Mouse (Mus musculus) hindbrain, embryonic 14.5 days (tissue): ENCODE measurements around the gene Zik1. TPM values are rescaled to one million over a fixed set of nuclear protein-coding genes. Genes with fewer than 3 reads are reported as not detected.

Experiments used
- ATAC-seq: fragments of 200-750 bp; cut with Nextera tagmentation; 2 replicates; pipeline ENCODE4 v1.8.0; 2017; ENCODE audit warnings: moderate number of reproducible peaks, mild to moderate bottlenecking, moderate TSS enrichment, moderate library complexity; ENCODE audit not compliant: low FRiP score
- DNase-seq: peaks from one replicate; pipeline ENCODE4 v3.0.0-alpha.2; 2015; ENCODE audit warnings: low spot score
- H3K27ac ChIP-seq: fragments of 300-500 bp; sonication (generic); 2 replicates; pipeline ENCODE4 v1.5.1; 2014; ENCODE audit warnings: mild to moderate bottlenecking, moderate library complexity
- H3K27me3 ChIP-seq: fragments of 300-500 bp; sonication (generic); 2 replicates; pipeline ENCODE4 v1.6.1; 2014; ENCODE audit warnings: mild to moderate bottlenecking, low read length, mixed read lengths; ENCODE audit not compliant: control insufficient read depth, insufficient read depth
- H3K36me3 ChIP-seq: fragments of 300-500 bp; sonication (generic); replicated peaks from 2 replicates; pipeline ENCODE4 v1.6.1; 2014; ENCODE audit not compliant: control insufficient read depth, insufficient read depth
- H3K4me1 ChIP-seq: fragments of 300-500 bp; sonication (generic); replicated peaks from 2 replicates; pipeline ENCODE4 v1.6.1; 2014; ENCODE audit warnings: antibody characterized with exemption, low read length, mixed read lengths; ENCODE audit not compliant: control insufficient read depth, insufficient read depth
- H3K4me2 ChIP-seq: fragments of 300-500 bp; sonication (generic); replicated peaks from 2 replicates; pipeline ENCODE4 v1.6.1; 2014; ENCODE audit warnings: mild to moderate bottlenecking, moderate library complexity
- H3K4me3 ChIP-seq: fragments of 300-500 bp; sonication (generic); replicated peaks from 2 replicates; pipeline ENCODE4 v1.5.1; 2014; ENCODE audit warnings: mild to moderate bottlenecking, low read length
- H3K9ac ChIP-seq: fragments of 300-500 bp; sonication (generic); 2 replicates; pipeline ENCODE4 v1.6.1; 2014
- H3K9me3 ChIP-seq: fragments of 300-500 bp; sonication (generic); 2 replicates; pipeline ENCODE4 v1.6.1; 2016; ENCODE audit warnings: low read length; ENCODE audit not compliant: control insufficient read depth
- WGBS: fragments of 180-500 bp; shearing (Covaris S2); extraction: QIAGEN DNeasy Blood & Tissue Kit; methylation state at CpG from one replicate; pipeline ENCODE4 v1.1.7; 2014; 5-methylcytosine and 5-hydroxymethylcytosine counted together
- polyA plus RNA-seq: library from polyadenylated mRNA; unstranded; fragments of >200 nt; fragmentation: Nextera tagmentation; extraction: Ambion mirVana; gene quantifications from 2 replicates; pipeline ENCODE4 v1.2.1, GENCODE M21; 2014

Zik1 gene
- polyA plus RNA-seq: 38.7 and 46.1 TPM in 2 replicates

- ATAC-seq (peak; percentile 99), DNase-seq (peak; percentile 89)
- H3K4me2 ChIP-seq: peak within 1 kb of the TSS; percentile 82
- H3K4me1 ChIP-seq: peaks cover 19% of the 10 kb centered on the region
- peak within 1 kb of the TSS; percentile 82 for H3K9ac ChIP-seq
- H3K27ac ChIP-seq: peak within 1 kb of the TSS; percentile 75
- no peaks in the 10 kb centered on the region for H3K9me3 ChIP-seq
- 1% methylated on average over 33 of the region's 33 CpGs for WGBS
- H3K4me3 ChIP-seq: peak within 1 kb of the TSS; percentile 61
- H3K36me3 ChIP-seq: peaks cover 30% of the 10 kb centered on the region
- H3K27me3 ChIP-seq: no peaks in the 10 kb centered on the region
Measured at GRCm38 (mm10) chr7:10494786-10495521, at the start of gene Zik1. Zik1 (minus strand) TSS chr7:10495394.

DNA sequence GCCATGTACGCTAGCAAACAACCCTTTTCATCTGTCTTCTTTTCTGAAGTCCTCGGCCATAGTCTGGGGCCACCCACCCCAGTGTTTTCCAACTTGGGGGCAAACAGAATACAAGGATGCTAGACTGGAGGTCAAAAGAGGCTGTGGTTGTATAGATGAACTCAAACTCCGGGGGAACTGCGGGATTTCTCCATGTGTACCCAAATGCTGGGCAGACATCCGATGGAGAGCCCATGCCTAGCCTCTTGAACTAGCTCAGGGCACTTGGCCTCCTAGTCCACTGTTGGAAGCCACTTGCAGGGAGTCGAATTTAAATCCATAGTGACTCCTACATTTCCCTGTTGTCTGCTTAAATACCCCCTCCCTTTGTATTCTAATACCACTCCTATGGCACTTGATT lies 384 bp upstream of the Zik1 start:
- WGBS: 32% methylated on average over 6 of the region's 6 CpGs
- Histone ChIP-seq H3K4me1 (peaks cover 19% of the 10 kb centered on the region), H3K36me3 (peaks cover 24% of the 10 kb centered on the region), H3K9me3 (no peaks in the 10 kb centered on the region), H3K4me3 (peak overlapping the region; percentile 61), H3K9ac (peak overlapping the region; percentile 82), H3K27me3 (no peaks in the 10 kb centered on the region), H3K4me2 (peak overlapping the region; percentile 82), H3K27ac (no peak overlapping the region)
- DNase-seq (no peak), ATAC-seq (no peak)

- peak overlapping the region; percentile 16; the same call in 1 of the 2 replicates for H3K9ac ChIP-seq
- WGBS: 62% methylated on average over 18 of the region's 18 CpGs
Measured at GRCm38 (mm10) chr7:10480588-10481233, 14.5 kb downstream of the Zik1 start.

DNA sequence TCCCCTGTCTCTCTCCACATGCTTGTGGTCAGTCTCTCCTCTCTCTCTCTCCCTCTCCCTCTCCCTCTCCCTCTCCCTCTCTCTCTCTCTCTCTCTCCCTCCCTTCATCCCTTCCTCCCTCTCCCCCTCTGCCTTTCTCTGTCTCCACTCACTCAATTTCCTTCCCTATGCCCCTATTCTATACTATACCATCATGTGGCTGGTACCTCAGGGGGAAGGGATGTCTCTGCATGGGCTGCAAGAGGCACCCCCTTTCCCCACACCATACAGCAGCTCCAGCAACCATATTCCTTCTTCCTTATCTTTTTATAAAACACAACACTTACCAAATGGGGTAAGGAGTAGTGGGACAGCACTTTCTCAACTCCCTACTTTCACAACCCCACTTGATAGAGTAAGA lies 15.4 kb downstream of the Zik1 start:
- Histone ChIP-seq H3K4me2 (no peak overlapping the region), H3K27me3 (no peaks in the 10 kb centered on the region), H3K9ac (no peak overlapping the region), H3K4me3 (no peak overlapping the region), H3K9me3 (no peaks in the 10 kb centered on the region), H3K27ac (no peak overlapping the region), H3K4me1 (no peaks in the 10 kb centered on the region), H3K36me3 (no peaks in the 10 kb centered on the region)
- ATAC-seq (no peak), DNase-seq (no peak)

More at GRCm38 (mm10) chr7:10480588-10481233, 14.5 kb downstream of the Zik1 start:
- Histone ChIP-seq H3K9me3 (no peaks in the 10 kb centered on the region), H3K27ac (no peak overlapping the region), H3K4me3 (peak overlapping the region; percentile 29), H3K36me3 (no peaks in the 10 kb centered on the region), H3K4me2 (peak overlapping the region; percentile 39), H3K4me1 (no peaks in the 10 kb centered on the region), H3K27me3 (no peaks in the 10 kb centered on the region)
- ATAC-seq (peak; percentile 68; the same call in 1 of the 2 replicates), DNase-seq (peak; percentile 65)

DNA sequence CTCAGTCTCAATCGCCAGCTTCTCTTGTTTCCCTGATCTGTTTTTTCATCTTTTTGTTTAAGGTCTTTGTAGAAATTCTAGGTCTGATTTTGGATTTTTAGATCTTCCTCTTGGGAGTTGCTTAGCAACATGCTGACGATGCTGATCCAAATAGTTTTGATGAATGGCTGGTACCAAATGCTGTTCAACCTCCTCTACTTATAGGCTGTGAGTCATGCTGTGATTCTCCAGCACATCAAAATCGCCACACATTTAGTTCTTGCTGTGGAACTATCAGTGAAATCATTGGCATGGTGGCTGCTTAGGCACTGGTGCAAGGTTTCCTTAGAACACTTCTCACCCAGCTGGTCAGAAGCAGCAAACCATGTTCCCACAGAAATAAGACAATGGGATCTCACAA lies 37.0 kb downstream of the Zik1 start:
- WGBS: 75% methylated on average over 3 of the region's 3 CpGs
- Histone ChIP-seq H3K4me3 (no peak overlapping the region), H3K27ac (no peak overlapping the region), H3K9ac (no peak overlapping the region), H3K4me2 (no peak overlapping the region), H3K4me1 (no peaks in the 10 kb centered on the region), H3K27me3 (no peaks in the 10 kb centered on the region), H3K36me3 (no peaks in the 10 kb centered on the region), H3K9me3 (peaks cover 12% of the 10 kb centered on the region)
- ATAC-seq (no peak), DNase-seq (no peak)

GRCm38 (mm10) chr7:10443031-10443430 lies 52.2 kb downstream of the Zik1 start, which contains the start of gene Vmn1r67:
Vmn1r67 (plus strand) TSS chr7:10443331.
- no peak for DNase-seq
- Histone ChIP-seq H3K4me1 (no peaks in the 10 kb centered on the region), H3K4me3 (no peak within 1 kb of the TSS), H3K9me3 (peaks cover 15% of the 10 kb centered on the region; the same call in 1 of the 2 replicates), H3K4me2 (no peak within 1 kb of the TSS), H3K9ac (no peak within 1 kb of the TSS), H3K36me3 (no peaks in the 10 kb centered on the region), H3K27me3 (no peaks in the 10 kb centered on the region), H3K27ac (no peak within 1 kb of the TSS)
- ATAC-seq: no peak

Other genes starting within 250 kb of the Zik1 start
- not detected in 2 replicates for gene Vmn1r66, start 217.4 kb downstream of the Zik1 start, polyA plus RNA-seq
- not detected in 2 replicates for gene Vmn1r67, start 52.1 kb downstream of the Zik1 start, polyA plus RNA-seq
- gene Vmn1r68, start 63.1 kb upstream of the Zik1 start, polyA plus RNA-seq: not detected in 2 replicates
- not detected in 2 replicates for gene Vmn1r69, start 118.3 kb upstream of the Zik1 start, polyA plus RNA-seq
- not detected in 2 replicates for gene Vmn1r70, start 136.1 kb upstream of the Zik1 start, polyA plus RNA-seq
- not detected in 2 replicates for gene Nlrp4b, start 192.4 kb upstream of the Zik1 start, polyA plus RNA-seq